Mouse (Mus musculus): ENCODE data around the gene Tiam1. TPM values are rescaled to one million over a fixed set of nuclear protein-coding genes. Genes with fewer than 3 reads are reported as not detected.
A peak's percentile ranks its signal among the peaks of the same experiment; 100 is the strongest.

The Tiam1 gene
- polyA plus RNA-seq, 1 experiment from 2014 or later: 12.8 TPM

DNA sequence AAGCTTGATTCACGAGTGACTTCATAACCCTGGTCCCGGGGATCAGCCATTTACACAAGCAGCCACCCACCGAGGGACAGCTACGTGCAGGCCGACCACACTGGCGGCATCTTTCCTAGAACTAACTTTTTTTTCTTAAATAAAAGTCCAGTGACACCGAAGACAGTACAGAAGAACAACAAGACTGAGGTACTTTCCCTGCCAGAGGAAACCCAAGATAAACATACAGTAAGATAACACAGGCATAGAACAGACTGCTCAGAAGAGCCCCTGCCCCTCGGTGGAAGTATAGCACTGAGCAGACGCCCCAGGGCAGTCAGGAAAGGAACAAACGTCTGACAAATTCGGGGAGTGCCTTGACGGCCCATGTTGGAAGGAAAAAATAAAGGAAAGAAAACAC lies 317.7 kb downstream of the Tiam1 start:
- Histone ChIP-seq H3K36me3 (ENCODE audit: control insufficient read depth, insufficient read depth, low read length) (no peaks in the 10 kb centered on the region), H3K9me3 (ENCODE audit: control insufficient read depth, low read length) (no peaks in the 10 kb centered on the region), H3K4me2 (ENCODE audit: low read depth, low read length) (no peak overlapping the region), H3K4me3 (ENCODE audit: low read length) (no peak overlapping the region), H3K27ac (ENCODE audit: low read length) (no peak overlapping the region), H3K4me1 (replicated peaks; ENCODE audit: control insufficient read depth, insufficient read depth, low read length) (peaks cover 4% of the 10 kb centered on the region; the same call in 1 of the 2 replicates), H3K9ac (ENCODE audit: low read length) (no peak overlapping the region), H3K27me3 (ENCODE audit: control insufficient read depth, insufficient read depth, low read depth, low read length) (no peaks in the 10 kb centered on the region)
- ATAC-seq (ENCODE audit: low read depth): no peak
- WGBS: 29% methylated on average over 12 of the region's 12 CpGs

DNA sequence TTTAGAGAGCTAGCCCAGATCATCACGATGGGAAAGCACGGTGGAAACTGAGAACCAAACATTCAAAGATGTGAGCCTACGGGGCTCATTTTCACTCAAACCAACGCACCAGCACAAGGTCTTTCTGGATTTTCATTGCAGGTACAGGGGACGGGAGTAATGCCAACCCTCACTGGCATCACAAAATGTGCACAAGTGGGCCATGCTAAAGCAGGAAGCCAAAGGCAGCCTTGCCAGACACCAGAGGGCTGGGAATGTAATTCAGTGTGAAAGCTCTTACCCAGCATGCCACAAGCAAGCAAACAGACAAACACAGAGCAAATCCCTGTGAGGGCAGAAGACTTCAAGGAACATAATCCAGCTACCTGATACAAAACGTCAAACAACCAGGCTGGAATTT lies 320.7 kb downstream of the Tiam1 start:
- Histone ChIP-seq H3K27me3 (ENCODE audit: control insufficient read depth, insufficient read depth, low read depth, low read length) (peaks cover 3% of the 10 kb centered on the region), H3K4me3 (ENCODE audit: low read length) (no peak overlapping the region), H3K9ac (ENCODE audit: low read length) (no peak overlapping the region), H3K9me3 (ENCODE audit: control insufficient read depth, low read length) (0 out of 2 replicates have a peak, but pooled peaks cover 3% of the 10 kb centered on the region), H3K4me1 (replicated peaks; ENCODE audit: control insufficient read depth, insufficient read depth, low read length) (peaks cover 8% of the 10 kb centered on the region; the same call in 1 of the 2 replicates), H3K27ac (ENCODE audit: low read length) (no peak overlapping the region), H3K4me2 (ENCODE audit: low read depth, low read length) (no peak overlapping the region), H3K36me3 (ENCODE audit: control insufficient read depth, insufficient read depth, low read length) (no peaks in the 10 kb centered on the region)
- 83% methylated on average over 6 of the region's 6 CpGs for WGBS
- no peak for ATAC-seq (ENCODE audit: low read depth)

DNA sequence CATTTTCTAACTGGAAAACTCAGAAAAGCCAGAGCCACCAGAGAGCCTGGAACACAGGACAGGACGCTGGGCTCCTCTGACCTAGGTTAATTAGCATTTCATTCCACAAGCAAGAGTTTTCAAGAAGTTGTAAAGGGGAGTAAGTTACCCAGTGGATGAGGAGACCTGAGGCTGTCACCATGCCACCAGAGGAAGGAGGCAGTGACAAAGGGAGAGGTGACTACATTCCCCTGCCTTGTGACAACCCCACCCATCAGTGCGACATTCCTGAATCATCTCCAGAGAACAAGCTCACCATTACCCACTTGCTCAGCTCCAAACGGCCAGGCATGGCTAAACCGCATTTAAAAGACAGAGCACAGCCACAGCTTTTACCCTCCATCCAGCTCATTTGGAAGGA lies 324.9 kb downstream of the Tiam1 start:
- H3K27me3 ChIP-seq (ENCODE audit: control insufficient read depth, insufficient read depth, low read depth, low read length): peaks cover 3% of the 10 kb centered on the region
- peaks cover 14% of the 10 kb centered on the region for H3K4me1 ChIP-seq (replicated peaks; ENCODE audit: control insufficient read depth, insufficient read depth, low read length)
- 44% methylated on average over 4 of the region's 4 CpGs for WGBS
- H3K4me3 ChIP-seq (ENCODE audit: low read length): no peak overlapping the region
- ATAC-seq (ENCODE audit: low read depth): no peak
- 0 out of 2 replicates have a peak, but pooled peaks cover 3% of the 10 kb centered on the region for H3K9me3 ChIP-seq (ENCODE audit: control insufficient read depth, low read length)
- H3K9ac ChIP-seq (ENCODE audit: low read length): no peak overlapping the region
- H3K4me2 ChIP-seq (ENCODE audit: low read depth, low read length): peak overlapping the region; percentile 88; the same call in 1 of the 2 replicates
- no peak overlapping the region for H3K27ac ChIP-seq (ENCODE audit: low read length)
- H3K36me3 ChIP-seq (ENCODE audit: control insufficient read depth, insufficient read depth, low read length): no peaks in the 10 kb centered on the region

DNA sequence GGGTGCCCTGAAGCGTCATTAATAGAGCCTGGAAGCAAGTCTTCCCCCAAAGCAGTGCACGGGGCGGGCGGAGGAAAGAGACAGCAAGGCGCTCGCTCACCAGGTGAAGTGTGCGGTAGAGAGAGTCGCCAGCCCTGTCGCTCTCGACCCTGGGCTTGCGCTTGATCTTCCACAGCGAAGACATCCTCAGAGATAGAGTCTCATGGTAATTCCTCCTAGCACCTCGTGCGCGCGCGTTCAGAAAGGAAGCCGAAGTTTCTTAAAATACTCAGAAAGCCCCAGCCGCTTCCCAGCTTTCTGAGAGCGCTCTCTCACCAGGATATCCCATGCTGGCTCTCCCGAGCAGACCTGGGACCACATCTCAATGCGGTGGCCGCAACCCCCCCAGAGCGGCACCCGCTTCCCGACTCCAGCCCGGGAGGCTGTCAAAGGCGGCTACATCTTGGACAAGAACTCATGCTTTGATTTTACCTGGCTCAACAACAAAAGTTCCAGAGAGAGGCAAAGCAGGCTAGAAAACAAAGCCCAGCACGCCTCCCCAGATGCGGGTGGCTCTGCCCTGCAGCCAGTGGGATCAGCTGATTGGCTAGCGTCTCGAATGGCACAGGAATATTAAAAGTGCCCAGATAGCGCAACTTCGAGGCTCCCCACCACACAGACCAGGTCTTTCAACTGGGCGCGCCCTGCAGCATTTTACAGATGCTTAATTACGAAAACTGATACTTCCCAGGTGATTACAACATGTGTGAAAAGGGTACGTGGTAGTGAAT lies 325.5 kb downstream of the Tiam1 start:
- Histone ChIP-seq H3K4me2 (ENCODE audit: low read depth, low read length) (peak overlapping the region; percentile 88), H3K9me3 (ENCODE audit: control insufficient read depth, low read length) (0 out of 2 replicates have a peak, but pooled peaks cover 3% of the 10 kb centered on the region), H3K9ac (ENCODE audit: low read length) (peak overlapping the region; percentile 58), H3K27me3 (ENCODE audit: control insufficient read depth, insufficient read depth, low read depth, low read length) (peaks cover 3% of the 10 kb centered on the region), H3K4me3 (ENCODE audit: low read length) (peak overlapping the region; percentile 49), H3K36me3 (ENCODE audit: control insufficient read depth, insufficient read depth, low read length) (no peaks in the 10 kb centered on the region), H3K27ac (ENCODE audit: low read length) (no peak overlapping the region), H3K4me1 (replicated peaks; ENCODE audit: control insufficient read depth, insufficient read depth, low read length) (peaks cover 14% of the 10 kb centered on the region)
- ATAC-seq (ENCODE audit: low read depth): peak; percentile 45; the same call in 1 of the 2 replicates
- WGBS: 4% methylated on average over 38 of the region's 38 CpGs

DNA sequence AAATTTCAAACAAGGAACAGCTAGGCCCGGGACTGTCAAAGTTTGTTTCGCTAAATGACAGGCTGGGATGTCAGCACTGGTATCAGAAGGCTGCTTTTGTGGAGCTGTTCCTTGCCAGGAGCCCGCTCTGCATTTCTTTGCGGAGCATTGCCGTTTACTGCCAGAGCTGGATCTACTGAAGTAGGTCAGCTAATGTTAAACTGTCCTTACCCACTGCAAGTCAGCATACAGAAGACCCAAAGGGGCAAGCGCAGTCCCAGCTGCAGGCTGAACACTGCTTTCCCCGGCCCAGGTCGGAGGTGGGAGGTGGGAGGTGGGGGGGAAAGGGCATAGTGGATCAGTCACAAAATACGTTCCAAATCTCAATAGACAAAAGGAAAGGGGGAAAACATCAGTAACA lies 326.3 kb downstream of the Tiam1 start:
- Histone ChIP-seq H3K27me3 (ENCODE audit: control insufficient read depth, insufficient read depth, low read depth, low read length) (peaks cover 3% of the 10 kb centered on the region), H3K27ac (ENCODE audit: low read length) (no peak overlapping the region), H3K9ac (ENCODE audit: low read length) (peak overlapping the region; percentile 9; the same call in 1 of the 2 replicates), H3K36me3 (ENCODE audit: control insufficient read depth, insufficient read depth, low read length) (no peaks in the 10 kb centered on the region), H3K4me1 (replicated peaks; ENCODE audit: control insufficient read depth, insufficient read depth, low read length) (peaks cover 14% of the 10 kb centered on the region), H3K4me2 (ENCODE audit: low read depth, low read length) (peak overlapping the region; percentile 88), H3K9me3 (ENCODE audit: control insufficient read depth, low read length) (0 out of 2 replicates have a peak, but pooled peaks cover 3% of the 10 kb centered on the region), H3K4me3 (ENCODE audit: low read length) (peak overlapping the region; percentile 49)
- no peak for ATAC-seq (ENCODE audit: low read depth)
- WGBS: 23% methylated on average over 9 of the region's 9 CpGs

DNA sequence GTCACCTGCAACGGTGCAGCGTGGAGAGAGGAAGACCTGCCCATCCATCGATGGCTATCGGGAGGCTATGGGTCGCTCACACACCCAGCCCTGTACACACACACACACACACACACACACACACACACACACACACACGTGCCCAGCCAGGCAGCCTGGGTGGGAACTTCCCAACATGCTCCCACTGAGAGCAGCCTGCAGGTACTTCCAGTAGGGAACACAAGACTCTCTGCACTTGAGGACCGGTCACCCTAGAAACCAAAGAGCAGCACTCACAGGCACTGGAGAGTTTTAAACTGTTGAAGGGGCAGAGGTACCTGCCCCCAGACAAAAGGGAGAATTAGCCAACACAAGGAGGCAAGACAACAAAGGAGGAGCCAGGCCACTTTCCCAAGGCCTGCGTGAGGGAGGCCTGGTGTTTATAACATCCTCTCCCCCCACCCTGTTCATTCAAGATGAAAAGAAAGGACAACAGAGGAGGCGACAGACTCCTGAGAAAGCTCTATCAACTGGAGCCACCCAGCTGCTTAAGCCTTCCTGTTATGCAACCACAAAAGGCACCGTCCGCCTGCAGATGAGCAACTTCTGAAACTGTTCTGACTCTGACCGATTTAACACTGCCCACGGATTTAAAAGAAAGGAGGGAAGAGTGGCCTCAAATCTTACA lies 326.9 kb downstream of the Tiam1 start:
- peak overlapping the region; percentile 44; the same call in 1 of the 2 replicates for H3K27ac ChIP-seq (ENCODE audit: low read length)
- ATAC-seq (ENCODE audit: low read depth): peak; percentile 86
- H3K27me3 ChIP-seq (ENCODE audit: control insufficient read depth, insufficient read depth, low read depth, low read length): peaks cover 3% of the 10 kb centered on the region
- peaks cover 14% of the 10 kb centered on the region for H3K4me1 ChIP-seq (replicated peaks; ENCODE audit: control insufficient read depth, insufficient read depth, low read length)
- H3K36me3 ChIP-seq (ENCODE audit: control insufficient read depth, insufficient read depth, low read length): no peaks in the 10 kb centered on the region
- H3K9ac ChIP-seq (ENCODE audit: low read length): no peak overlapping the region
- H3K4me3 ChIP-seq (ENCODE audit: low read length): peak overlapping the region; percentile 49
- peak overlapping the region; percentile 88 for H3K4me2 ChIP-seq (ENCODE audit: low read depth, low read length)
- 31% methylated on average over 12 of the region's 13 CpGs for WGBS
- 0 out of 2 replicates have a peak, but pooled peaks cover 3% of the 10 kb centered on the region for H3K9me3 ChIP-seq (ENCODE audit: control insufficient read depth, low read length)

DNA sequence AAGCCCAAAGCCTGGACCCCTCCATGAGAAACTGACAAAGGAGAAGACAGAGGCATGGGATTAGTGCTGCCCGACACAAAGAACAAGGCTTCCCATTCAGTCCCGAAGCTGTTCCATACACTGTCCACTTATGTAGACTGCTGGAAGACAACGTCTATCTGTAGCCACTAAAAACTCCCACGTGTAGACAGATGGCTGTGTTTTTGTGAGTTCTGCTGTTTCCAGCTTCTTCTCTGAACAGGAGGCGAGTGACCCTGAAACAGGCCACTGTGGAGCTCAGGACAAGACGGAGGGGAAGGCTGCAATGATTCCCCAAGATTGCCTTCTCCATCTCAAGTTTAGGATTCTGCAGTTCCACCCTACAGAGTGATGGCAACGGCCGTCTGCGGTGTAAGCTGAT lies 330.0 kb downstream of the Tiam1 start:
- Histone ChIP-seq H3K27me3 (ENCODE audit: control insufficient read depth, insufficient read depth, low read depth, low read length) (peaks cover under 1% of the 10 kb centered on the region; the same call in 1 of the 2 replicates), H3K4me2 (ENCODE audit: low read depth, low read length) (no peak overlapping the region), H3K9me3 (ENCODE audit: control insufficient read depth, low read length) (no peaks in the 10 kb centered on the region), H3K36me3 (ENCODE audit: control insufficient read depth, insufficient read depth, low read length) (peaks cover 3% of the 10 kb centered on the region), H3K4me3 (ENCODE audit: low read length) (no peak overlapping the region), H3K27ac (ENCODE audit: low read length) (no peak overlapping the region), H3K9ac (ENCODE audit: low read length) (no peak overlapping the region), H3K4me1 (replicated peaks; ENCODE audit: control insufficient read depth, insufficient read depth, low read length) (peaks cover 14% of the 10 kb centered on the region)
- no peak for ATAC-seq (ENCODE audit: low read depth)
- WGBS: 79% methylated on average over 9 of the region's 9 CpGs

DNA sequence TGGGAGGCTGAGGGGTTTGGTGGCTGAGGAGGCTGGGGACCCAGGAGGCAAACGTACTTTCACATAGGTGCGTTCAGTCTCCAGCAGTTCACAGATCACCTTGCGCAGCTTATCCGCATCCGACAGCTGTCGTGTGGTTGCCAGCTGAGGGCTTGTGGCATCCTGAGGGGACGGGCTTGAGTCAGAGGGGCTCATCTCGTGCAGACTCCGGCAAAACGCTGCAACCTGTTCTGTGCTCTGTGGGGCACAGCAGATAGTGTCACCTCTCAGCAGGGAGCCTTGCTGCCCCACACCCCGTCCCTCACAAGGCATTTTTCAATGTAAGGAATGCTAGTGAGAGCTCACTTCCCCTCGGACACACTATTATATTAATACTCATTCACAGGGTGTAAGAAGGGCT lies 330.7 kb downstream of the Tiam1 start:
- peaks cover 8% of the 10 kb centered on the region for H3K4me1 ChIP-seq (replicated peaks; ENCODE audit: control insufficient read depth, insufficient read depth, low read length)
- no peak overlapping the region for H3K4me2 ChIP-seq (ENCODE audit: low read depth, low read length)
- peaks cover 3% of the 10 kb centered on the region for H3K36me3 ChIP-seq (ENCODE audit: control insufficient read depth, insufficient read depth, low read length)
- H3K9me3 ChIP-seq (ENCODE audit: control insufficient read depth, low read length): no peaks in the 10 kb centered on the region
- ATAC-seq (ENCODE audit: low read depth): no peak
- no peak overlapping the region for H3K27ac ChIP-seq (ENCODE audit: low read length)
- no peak overlapping the region for H3K4me3 ChIP-seq (ENCODE audit: low read length)
- H3K9ac ChIP-seq (ENCODE audit: low read length): no peak overlapping the region
- no peaks in the 10 kb centered on the region for H3K27me3 ChIP-seq (ENCODE audit: control insufficient read depth, insufficient read depth, low read depth, low read length)
- WGBS: 81% methylated on average over 12 of the region's 12 CpGs

DNA sequence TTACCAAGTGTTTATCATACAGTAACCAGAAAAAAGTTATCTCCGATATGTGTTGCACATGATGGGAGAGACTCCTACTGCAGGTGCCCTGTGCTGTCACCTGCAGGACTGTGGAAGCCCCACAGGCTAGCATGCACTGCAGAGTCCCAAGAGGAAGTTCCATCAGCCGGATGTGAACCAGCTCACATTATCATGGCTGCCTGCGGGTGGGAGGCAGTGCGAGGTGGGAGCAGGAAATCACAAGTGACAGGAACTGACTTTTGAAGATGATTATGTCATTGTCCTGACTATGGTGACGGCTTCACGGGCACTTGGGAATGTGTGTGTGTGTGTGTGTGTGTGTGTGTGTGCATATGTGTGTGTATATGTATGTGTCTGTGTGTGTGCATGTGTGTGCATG lies 333.2 kb downstream of the Tiam1 start:
- no peak for ATAC-seq (ENCODE audit: low read depth)
- 74% methylated on average over 6 of the region's 6 CpGs for WGBS
- Histone ChIP-seq H3K9me3 (ENCODE audit: control insufficient read depth, low read length) (no peaks in the 10 kb centered on the region), H3K9ac (ENCODE audit: low read length) (no peak overlapping the region), H3K27ac (ENCODE audit: low read length) (no peak overlapping the region), H3K4me2 (ENCODE audit: low read depth, low read length) (no peak overlapping the region), H3K4me1 (replicated peaks; ENCODE audit: control insufficient read depth, insufficient read depth, low read length) (peaks cover 2% of the 10 kb centered on the region; the same call in 1 of the 2 replicates), H3K36me3 (ENCODE audit: control insufficient read depth, insufficient read depth, low read length) (peaks cover 3% of the 10 kb centered on the region), H3K4me3 (ENCODE audit: low read length) (no peak overlapping the region), H3K27me3 (ENCODE audit: control insufficient read depth, insufficient read depth, low read depth, low read length) (no peaks in the 10 kb centered on the region)
